Mouse (Mus musculus): ENCODE measurements around the gene Mall.
A peak's percentile ranks its signal among the peaks of the same experiment; 100 is the strongest.

Gene Mall

GRCm38 (mm10) chr2:127729671-127730070, at the start of gene Mall:
Gene Mall (minus strand): TSS chr2:127729932.
- peak in 1 of 2 experiments; percentile 21 for DNase-seq (ENCODE audit: low spot score in 2 of 2)

- DNase-seq (ENCODE audit: low spot score in 2 of 2) = no peak
Measured at GRCm38 (mm10) chr2:127778451-127778850, 48.7 kb upstream of the Mall start.

GRCm38 (mm10) chr2:127775013-127775412, 45.3 kb upstream of the Mall start:
- no peak for DNase-seq (ENCODE audit: low spot score in 2 of 2)

- DNase-seq (ENCODE audit: low spot score in 2 of 2) = no peak
Measured at GRCm38 (mm10) chr2:127774578-127774941, 44.8 kb upstream of the Mall start.

- DNase-seq (ENCODE audit: low spot score in 2 of 2) = no peak
Measured at GRCm38 (mm10) chr2:127773938-127774577, 44.3 kb upstream of the Mall start.

GRCm38 (mm10) chr2:127761587-127761986, 31.9 kb upstream of the Mall start:
- no peak for DNase-seq (ENCODE audit: low spot score in 2 of 2)

GRCm38 (mm10) chr2:127760429-127761000, 30.8 kb upstream of the Mall start:
- no peak for DNase-seq (ENCODE audit: low spot score in 2 of 2)

- no peak for DNase-seq (ENCODE audit: low spot score in 2 of 2)
Measured at GRCm38 (mm10) chr2:127760014-127760413, 30.3 kb upstream of the Mall start.

- DNase-seq (ENCODE audit: low spot score in 2 of 2) = no peak
Measured at GRCm38 (mm10) chr2:127759157-127759880, 29.6 kb upstream of the Mall start.

- DNase-seq (ENCODE audit: low spot score in 2 of 2) = peak in 1 of 2 experiments; percentile 12
Measured at GRCm38 (mm10) chr2:127757171-127757570, 27.4 kb upstream of the Mall start.

GRCm38 (mm10) chr2:127754113-127754512, 24.4 kb upstream of the Mall start:
- no peak for DNase-seq (ENCODE audit: low spot score in 2 of 2)

- no peak for DNase-seq (ENCODE audit: low spot score in 2 of 2)
Measured at GRCm38 (mm10) chr2:127751849-127752610, 22.3 kb upstream of the Mall start.

GRCm38 (mm10) chr2:127749376-127749775, 19.6 kb upstream of the Mall start:
- no peak for DNase-seq (ENCODE audit: low spot score in 2 of 2)

- DNase-seq (ENCODE audit: low spot score in 2 of 2) = no peak
Measured at GRCm38 (mm10) chr2:127748316-127748715, 18.6 kb upstream of the Mall start.

- DNase-seq (ENCODE audit: low spot score in 2 of 2) = no peak
Measured at GRCm38 (mm10) chr2:127742637-127743036, 12.9 kb upstream of the Mall start.

- DNase-seq (ENCODE audit: low spot score in 2 of 2) = no peak
Measured at GRCm38 (mm10) chr2:127740756-127741519, 11.2 kb upstream of the Mall start.

- DNase-seq (ENCODE audit: low spot score in 2 of 2) = no peak
Measured at GRCm38 (mm10) chr2:127737885-127738284, 8.2 kb upstream of the Mall start.

- DNase-seq (ENCODE audit: low spot score in 2 of 2) = peak; percentile 51 to 81
Measured at GRCm38 (mm10) chr2:127736631-127737209, 7.0 kb upstream of the Mall start.

GRCm38 (mm10) chr2:127735512-127736145, 5.9 kb upstream of the Mall start:
- no peak for DNase-seq (ENCODE audit: low spot score in 2 of 2)

- DNase-seq (ENCODE audit: low spot score in 2 of 2) = no peak
Measured at GRCm38 (mm10) chr2:127734889-127735288, 5.2 kb upstream of the Mall start.
